Mouse (Mus musculus) R1 (cell line): Measurements from ENCODE around the gene Sox5.
A peak's percentile ranks its signal among the peaks of the same experiment; 100 is the strongest.

Source experiments
- DNase-seq: peaks from one replicate; pipeline ENCODE4 v3.0.0-alpha.2; 2018; ENCODE audit warnings: low read depth, low spot score

Sox5 gene

DNA sequence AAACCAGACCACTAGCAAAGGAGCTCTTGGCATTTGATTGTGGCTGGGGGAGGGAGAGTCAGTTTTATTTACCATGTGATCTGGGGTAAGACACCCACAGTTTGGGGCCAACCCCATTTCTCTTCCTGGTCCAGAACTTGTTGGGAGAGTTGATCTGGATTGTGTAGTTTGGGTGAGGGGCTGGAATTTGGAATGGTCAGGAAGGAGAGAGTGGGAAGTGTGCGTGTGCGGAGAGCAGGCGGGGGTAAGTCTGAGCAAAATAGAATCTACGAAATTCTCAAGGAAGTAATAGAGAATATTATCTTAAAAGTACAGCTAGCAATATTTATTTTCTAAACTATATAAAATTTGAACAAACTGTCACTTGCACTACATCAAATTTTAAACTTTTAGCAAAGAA is 445.0 kb downstream of the Sox5 start:
- no peak for DNase-seq

- DNase-seq, result no peak
Measured at GRCm38 (mm10) chr6:144333146-144333545, 448.6 kb downstream of the Sox5 start.

GRCm38 (mm10) chr6:144332027-144332426 is 449.8 kb downstream of the Sox5 start:
- no peak for DNase-seq

DNA sequence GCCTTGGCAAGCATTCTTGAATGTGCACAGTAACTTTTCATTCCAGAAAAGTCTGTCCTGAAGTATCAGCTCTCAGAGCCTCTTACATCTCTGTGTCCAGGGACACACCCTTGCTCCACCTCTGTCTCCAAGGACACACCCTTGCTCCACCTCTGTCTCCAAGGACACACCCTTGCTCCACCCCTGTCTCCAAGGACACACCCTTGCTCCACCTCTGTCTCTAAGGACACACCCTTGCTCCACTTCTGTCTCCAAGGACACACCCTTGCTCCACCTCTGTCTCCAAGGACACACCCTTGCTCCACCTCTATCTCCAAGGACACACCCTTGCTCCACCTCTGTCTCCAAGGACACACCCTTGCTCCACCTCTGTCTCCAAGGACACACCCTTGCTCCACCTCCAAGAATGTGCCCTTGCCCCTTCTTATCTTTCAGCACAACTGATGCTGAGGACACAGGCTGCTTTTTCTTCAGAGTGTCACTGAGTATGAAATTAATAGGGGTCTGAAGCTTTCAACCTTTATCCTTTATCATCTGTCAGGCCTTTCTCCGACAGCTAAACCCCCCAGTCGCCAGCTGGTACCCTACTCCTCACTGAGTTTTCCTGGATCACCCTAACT is 452.4 kb downstream of the Sox5 start:
- DNase-seq, result peak; percentile 54

GRCm38 (mm10) chr6:144328779-144329178 is 453.0 kb downstream of the Sox5 start:
- no peak for DNase-seq

GRCm38 (mm10) chr6:144326817-144327216 is 455.0 kb downstream of the Sox5 start:
- peak; percentile 62 for DNase-seq

GRCm38 (mm10) chr6:144323372-144323771 is 458.4 kb downstream of the Sox5 start:
- DNase-seq, result no peak

DNA sequence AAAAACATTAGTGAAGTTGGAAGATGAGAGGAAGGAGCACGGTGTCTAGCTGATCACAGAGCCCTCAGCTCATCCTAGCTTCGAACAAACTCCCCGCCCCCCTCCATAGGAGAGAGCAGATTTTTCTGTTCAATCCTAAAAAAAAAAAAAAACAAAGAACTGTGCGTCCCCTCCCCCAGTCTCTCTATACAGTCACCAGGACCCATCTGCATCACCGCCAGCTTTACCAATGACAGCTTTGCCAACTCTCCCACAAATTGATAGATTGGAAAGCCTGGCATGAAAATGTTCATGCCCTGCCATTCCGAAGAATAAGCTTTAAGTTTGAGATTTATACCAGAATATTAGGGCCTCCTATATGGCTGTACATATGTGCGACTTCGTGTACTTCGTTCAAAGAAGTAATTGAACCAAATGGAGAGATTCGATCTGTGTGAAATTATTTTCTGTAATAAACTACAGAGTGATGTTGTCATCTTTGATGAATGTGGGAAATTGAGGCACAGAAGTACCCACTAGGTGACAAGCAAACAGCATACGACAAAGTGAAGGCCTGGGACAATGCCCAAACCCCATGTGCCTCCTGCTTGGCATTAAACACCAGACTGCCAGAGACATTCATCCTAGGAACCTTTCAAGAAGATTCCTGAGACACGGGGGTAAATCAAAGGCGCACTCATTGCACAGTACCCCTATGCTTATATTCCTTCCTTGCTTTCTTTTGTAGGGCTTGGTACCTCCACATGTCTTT is 459.3 kb downstream of the Sox5 start:
- no peak for DNase-seq

- no peak for DNase-seq
Measured at GRCm38 (mm10) chr6:144320327-144320726, 461.4 kb downstream of the Sox5 start.

GRCm38 (mm10) chr6:144319717-144320116 is 462.1 kb downstream of the Sox5 start:
- peak; percentile 16 for DNase-seq

DNA sequence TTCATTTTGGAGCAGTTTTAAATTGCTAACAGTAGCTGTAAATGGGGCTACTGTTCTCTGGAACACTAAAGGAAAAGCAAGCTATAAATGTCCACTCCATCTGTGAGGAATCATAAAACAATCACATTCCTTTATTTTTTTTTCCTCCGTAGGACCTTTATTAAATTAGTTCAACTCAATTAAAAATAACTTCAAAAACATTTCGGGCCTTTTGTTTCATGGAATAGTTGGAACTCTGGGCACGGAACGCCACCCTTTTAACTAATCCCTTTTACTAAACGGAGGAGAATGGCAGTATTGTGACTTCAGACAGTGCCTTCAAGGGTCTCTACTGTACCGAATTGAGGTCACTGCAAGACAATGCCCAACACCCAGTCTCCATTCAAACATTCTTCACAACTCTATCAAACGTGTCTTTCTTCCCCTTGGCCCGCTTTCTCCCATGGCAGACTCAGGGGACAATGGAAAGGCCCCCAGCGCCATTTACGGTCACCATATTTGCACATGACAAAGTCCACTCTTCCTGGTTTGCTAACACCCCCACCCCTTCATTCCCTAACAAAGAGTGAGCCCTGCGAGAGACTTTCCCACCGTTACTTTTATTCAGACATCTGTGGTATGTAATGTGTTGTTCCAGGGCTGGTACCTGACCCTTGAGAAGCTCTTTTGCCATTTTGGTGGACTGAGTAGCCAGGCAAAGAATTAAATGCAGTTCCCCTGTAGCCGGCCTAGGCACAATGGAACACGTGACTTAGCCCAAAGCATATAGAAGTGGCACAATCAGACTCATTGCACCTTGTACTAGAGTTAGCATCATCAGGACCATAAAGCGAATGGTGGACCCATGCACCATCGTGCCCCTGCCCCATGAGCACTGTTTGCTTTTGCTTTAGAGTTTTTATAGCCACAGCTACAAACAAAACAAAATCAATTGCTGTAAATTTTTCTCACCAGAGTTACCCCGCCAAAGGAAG is 468.7 kb downstream of the Sox5 start:
- DNase-seq, result peak; percentile 12

- no peak for DNase-seq
Measured at GRCm38 (mm10) chr6:144312282-144312780, 469.4 kb downstream of the Sox5 start.

DNA sequence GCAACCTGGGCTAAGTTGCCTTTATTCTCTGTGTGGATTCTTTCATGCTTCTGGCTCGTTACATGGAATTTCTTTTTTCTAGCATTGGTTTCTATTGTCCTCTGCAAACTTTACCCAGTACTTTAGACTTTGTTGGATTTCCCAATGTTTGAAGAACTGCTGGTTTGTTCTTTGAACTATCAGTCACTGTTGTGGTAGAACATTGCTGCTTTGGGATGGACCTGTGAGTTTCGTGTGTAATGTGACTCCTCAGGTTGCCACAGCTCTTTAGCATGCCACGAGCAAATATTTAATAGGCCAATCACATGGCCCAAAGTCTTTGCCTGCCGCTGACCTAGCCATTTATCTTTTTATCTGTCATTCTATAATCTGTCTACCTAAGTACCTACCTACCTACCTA is 470.0 kb downstream of the Sox5 start:
- DNase-seq, result no peak

DNA sequence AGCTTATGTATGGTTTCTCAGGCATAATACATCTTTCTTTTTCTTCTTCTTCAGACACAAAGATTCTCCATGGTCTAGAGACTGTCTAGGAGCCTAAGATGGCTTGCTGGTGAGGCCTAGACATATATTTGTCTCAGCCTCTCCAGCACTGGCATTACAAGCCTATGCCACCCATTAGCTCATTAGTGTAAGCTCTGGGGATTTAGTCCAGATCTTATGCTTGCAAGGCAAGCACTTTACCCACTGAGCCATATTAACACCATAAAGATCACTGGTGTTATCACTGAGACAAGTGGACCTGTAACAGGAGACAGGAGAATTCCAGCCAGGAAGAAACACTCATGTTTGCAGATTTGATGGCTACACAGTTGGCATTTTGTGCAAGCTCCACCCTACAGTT is 472.6 kb downstream of the Sox5 start:
- DNase-seq, result no peak

DNA sequence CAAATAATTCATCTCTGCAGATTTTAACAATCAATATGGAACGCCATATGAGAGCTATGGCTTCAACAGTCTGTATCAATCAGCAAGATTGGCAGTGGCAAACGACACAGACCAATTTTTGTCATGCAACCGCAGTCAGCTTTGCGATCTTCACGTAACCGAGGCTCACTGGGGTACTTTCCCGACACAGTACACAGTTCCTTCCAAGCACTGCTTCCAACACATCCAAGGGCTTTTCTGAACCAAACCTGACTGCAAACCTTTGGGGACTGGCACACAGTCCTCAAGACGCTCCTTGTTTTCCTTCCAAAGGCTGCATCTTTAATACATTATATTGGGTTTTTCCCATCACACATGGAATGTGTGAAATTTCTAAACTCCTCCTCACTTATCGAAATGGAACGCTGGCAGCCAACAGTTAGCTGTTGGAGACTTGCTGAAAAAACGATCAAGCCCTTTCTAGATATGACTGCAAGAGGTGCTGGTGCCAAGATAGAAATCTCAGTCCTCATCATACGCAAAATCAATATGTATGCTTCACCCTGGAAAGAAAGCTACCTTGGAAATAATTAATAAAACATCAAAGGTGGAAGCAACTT is 474.1 kb downstream of the Sox5 start:
- no peak for DNase-seq

GRCm38 (mm10) chr6:144302823-144303222 is 479.0 kb downstream of the Sox5 start:
- no peak for DNase-seq

DNA sequence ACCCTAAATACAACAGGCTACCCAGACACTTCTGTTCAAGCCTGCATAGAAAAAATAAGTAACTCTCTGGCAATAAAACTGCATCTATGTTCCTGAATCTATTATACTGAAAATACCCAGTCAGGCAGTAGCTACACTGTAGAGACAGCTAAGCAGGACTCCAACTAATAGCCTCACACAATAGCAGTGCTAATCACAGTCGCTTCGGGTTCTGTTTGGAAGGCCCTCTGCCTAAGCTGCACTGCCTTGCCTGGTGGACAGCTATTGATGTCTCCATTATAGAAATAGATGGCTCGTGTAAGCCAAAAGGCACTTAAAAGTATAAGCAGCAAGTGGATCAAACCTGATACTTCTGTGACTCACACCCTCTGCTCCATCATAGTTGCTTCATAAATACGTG is 480.7 kb downstream of the Sox5 start:
- DNase-seq, result no peak

DNA sequence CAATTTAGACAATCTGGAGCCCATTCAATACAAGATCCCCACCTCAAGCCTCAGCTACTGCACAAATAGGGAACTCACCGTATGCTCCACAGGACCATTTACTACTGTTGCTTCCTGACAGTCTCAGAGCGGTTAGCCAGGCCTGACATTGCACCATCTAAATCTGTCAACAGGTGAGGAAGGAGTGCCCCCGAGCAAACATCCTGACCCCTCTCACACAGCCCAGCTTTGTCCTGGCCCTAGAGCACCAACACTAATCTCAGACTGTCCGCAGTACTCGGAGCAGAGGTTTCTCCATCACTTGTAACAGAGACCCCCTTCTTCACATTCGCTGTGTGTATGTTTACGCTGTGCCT is 482.3 kb downstream of the Sox5 start:
- no peak for DNase-seq

GRCm38 (mm10) chr6:144298641-144299502 is 482.9 kb downstream of the Sox5 start:
- DNase-seq, result peak; percentile 53

DNA sequence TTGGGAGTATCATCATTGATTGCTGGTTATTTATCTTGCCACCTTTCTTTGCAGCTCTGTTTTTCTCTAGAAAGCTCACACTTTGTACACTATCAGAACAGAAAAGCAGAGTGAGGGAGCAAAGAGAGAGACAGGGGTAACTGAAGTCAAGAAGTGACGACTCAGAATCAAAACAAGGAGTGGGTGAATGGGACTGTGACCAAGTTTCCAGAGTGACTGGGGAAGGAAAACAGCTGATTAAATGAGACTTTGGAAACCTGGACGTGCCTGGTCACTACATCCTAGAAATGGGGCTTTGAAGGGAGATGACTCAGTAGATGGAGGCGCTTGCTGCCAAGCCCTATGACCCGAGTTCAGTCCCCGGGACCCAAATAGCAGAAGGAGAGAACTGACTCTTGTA is 483.9 kb downstream of the Sox5 start:
- no peak for DNase-seq

GRCm38 (mm10) chr6:144297131-144297530 is 484.6 kb downstream of the Sox5 start:
- DNase-seq, result no peak
